In the genomic region with DNA sequence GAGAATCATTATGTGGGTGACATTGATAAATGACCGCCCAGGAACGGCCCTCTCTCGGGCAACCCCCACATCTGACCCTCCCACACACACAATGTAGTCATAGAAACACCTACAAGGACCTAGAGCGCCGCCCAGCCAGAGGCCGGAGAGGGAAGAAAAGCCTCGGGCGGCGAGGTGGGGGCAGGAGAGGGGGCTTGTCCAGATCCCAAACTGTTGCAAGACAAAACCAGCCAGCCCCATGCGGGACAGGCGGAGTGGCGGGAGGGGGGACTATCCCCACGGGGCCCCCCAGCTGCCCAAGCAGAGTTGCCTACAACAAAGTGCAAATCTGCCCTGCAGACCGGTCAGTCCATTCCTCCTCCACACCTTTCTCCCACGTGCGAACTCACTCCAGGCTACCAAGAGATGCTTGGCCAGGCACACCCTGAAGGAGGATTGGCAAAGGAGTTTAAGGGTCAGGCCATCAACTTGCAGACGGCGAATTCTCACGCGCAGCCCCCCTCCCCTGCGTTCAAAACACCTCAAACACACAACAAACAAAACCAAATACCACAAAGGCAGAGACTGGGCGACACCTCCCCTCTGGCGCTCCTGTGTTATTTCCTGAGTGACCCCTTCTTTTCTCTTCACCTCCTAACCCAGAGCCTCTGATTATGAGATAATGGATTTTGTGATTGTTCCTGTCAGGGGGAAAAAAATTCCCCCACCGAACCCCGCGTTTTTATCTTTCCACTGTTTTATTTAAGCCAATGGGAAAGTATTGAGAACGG, we compare ENCODE assay signal across 9 mouse cellular contexts.
A peak's percentile ranks its signal among the peaks of the same experiment; 100 is the strongest.
DNase-seq lines count a peak whose midpoint lies in the region; ATAC-seq and TF ChIP-seq lines count a peak whose summit lies in the region.
"Had no signal": no experiment of that assay in that cellular context is flagged by ENCODE, and none has a peak within 500 bp of the region (broad histone marks: within the 10 kb centered on the region; RNA-seq: fewer than 3 reads in every experiment).

No protein-coding gene starts in this region.

- peak overlapping the region; percentile 50 for H3K4me2 ChIP-seq in neural tube, embryonic 15.5 days

- intact Hi-C loops in left cerebral cortex, adult 2 months (cut with DNase I), result loop anchor here (5.0 to 10.0 kb wide), 6 partner anchors 103 to 1597 kb away; no protein-coding TSS in a partner anchor
- intact Hi-C loops in heart, postnatal 14 days (cut with DNase I), result loop anchor here (2.0 to 10.0 kb wide), 6 partner anchors 245 to 1605 kb away; no protein-coding TSS in a partner anchor

- TF ChIP-seq CTCF in left cerebral cortex, adult 2 months (IDR thresholded peaks at IDR 0.05), result no peak

- no peak overlapping the region; the same call in 1 of the 2 replicates for H3K27ac ChIP-seq in left cerebral cortex, adult 2 months
- peak overlapping the region; percentile 87 for H3K27ac ChIP-seq in limb, embryonic 10.5 days
- peak overlapping the region; percentile 79 for H3K27ac ChIP-seq in neural tube, embryonic 15.5 days (replicated peaks)
- H3K27ac ChIP-seq: heart, adult 2 months had no signal

- H3K9ac ChIP-seq in neural tube, embryonic 15.5 days (replicated peaks), result no peak overlapping the region

- H3K36me3 ChIP-seq in limb, embryonic 10.5 days, result peaks cover 15% of the 10 kb centered on the region
- no peaks in the 10 kb centered on the region for H3K36me3 ChIP-seq in neural tube, embryonic 15.5 days

- H3K4me1 ChIP-seq in limb, embryonic 10.5 days, result peaks cover 58% of the 10 kb centered on the region
- H3K4me1 ChIP-seq in neural tube, embryonic 15.5 days, result peaks cover 44% of the 10 kb centered on the region

- under 1% methylated on average over 27 of the region's 27 CpGs for WGBS in limb, embryonic 10.5 days
- WGBS in neural tube, embryonic 15.5 days, result 2% methylated on average over 27 of the region's 27 CpGs

- no peaks in the 10 kb centered on the region for H3K9me3 ChIP-seq in limb, embryonic 10.5 days (replicated peaks)
- H3K9me3 ChIP-seq in neural tube, embryonic 15.5 days (replicated peaks), result no peaks in the 10 kb centered on the region

- DNase-seq in left cerebral cortex, adult 2 months (ENCODE audit: extremely low spot score in 1 of 2, low spot score in 2 of 2), result no peak
- DNase-seq in left cerebral cortex, adult 9 months (ENCODE audit: low spot score in 2 of 2), result no peak
- peak; percentile 24 for DNase-seq in brain, embryonic 18.5 days (ENCODE audit: low read depth, low spot score)
- peak; percentile 17 to 24 for DNase-seq in heart, postnatal 14 days
- DNase-seq in limb, embryonic 10.5 days (ENCODE audit: low spot score), result peak; percentile 87
- DNase-seq in layer of hippocampus, postnatal 36 days, result no peak

- peak; percentile 66 for ATAC-seq in neural tube, embryonic 15.5 days (ENCODE audit: low FRiP score)
- ATAC-seq in granulocyte monocyte progenitor cell, adult 5-6 weeks (replicated peaks; ENCODE audit: poor library complexity, severe bottlenecking), result no peak

- peak overlapping the region; percentile 18; the same call in 1 of the 2 replicates for H3K4me3 ChIP-seq in left cerebral cortex, adult 2 months
- H3K4me3 ChIP-seq in limb, embryonic 10.5 days, result peak overlapping the region; percentile 50
- H3K4me3 ChIP-seq in neural tube, embryonic 15.5 days (replicated peaks), result peak overlapping the region; percentile 18

- H3K27me3 ChIP-seq in limb, embryonic 10.5 days (ENCODE audit: low read depth, poor library complexity, severe bottlenecking), result peaks cover 68% of the 10 kb centered on the region
- peaks cover 15% of the 10 kb centered on the region for H3K27me3 ChIP-seq in neural tube, embryonic 15.5 days (replicated peaks)

Comparison
In these comparisons a context has a peak if more than half of its experiments do, and no peak if none do; other contexts are left out.
1. DNase-seq: peak in brain, embryonic 18.5 days (single experiment), heart, postnatal 14 days (2 of 2) and limb, embryonic 10.5 days (single experiment); none in left cerebral cortex, adult 2 months (0 of 2), left cerebral cortex, adult 9 months (0 of 2) and layer of hippocampus, postnatal 36 days (0 of 2).
2. Peak in every context shown above with its lines, with median percentiles within 50 percentile points of each other: H3K4me3 ChIP-seq.